Mouse (Mus musculus) embryonic facial prominence, embryonic 10.5 days (tissue): ENCODE results near the gene Gamt. TPM values are rescaled to one million over a fixed set of nuclear protein-coding genes. Genes with fewer than 3 reads are reported as not detected.

Source experiments
- DNase-seq: peaks from one replicate; pipeline ENCODE4 v3.0.0-alpha.2; 2017; ENCODE audit warnings: low spot score
- H3K27ac ChIP-seq: fragments of 300-500 bp; sonication (generic); replicated peaks from 2 replicates; pipeline ENCODE4 v1.5.1; 2016; ENCODE audit warnings: mild to moderate bottlenecking
- H3K27me3 ChIP-seq: fragments of 300-500 bp; sonication (generic); replicated peaks from 2 replicates; pipeline ENCODE4 v1.6.1; 2016; ENCODE audit warnings: low read depth, mild to moderate bottlenecking; ENCODE audit not compliant: poor library complexity, severe bottlenecking
- H3K36me3 ChIP-seq: fragments of 300-500 bp; sonication (generic); replicated peaks from 2 replicates; pipeline ENCODE4 v1.6.1; 2016; ENCODE audit warnings: mild to moderate bottlenecking, moderate library complexity
- H3K4me1 ChIP-seq: fragments of 300-500 bp; sonication (generic); 2 replicates; pipeline ENCODE4 v1.6.1; 2016
- H3K4me3 ChIP-seq: fragments of 300-500 bp; sonication (generic); 2 replicates; pipeline ENCODE4 v1.5.1; 2016; ENCODE audit warnings: mild to moderate bottlenecking, moderate library complexity
- H3K9me3 ChIP-seq: fragments of 300-500 bp; sonication (generic); 2 replicates; pipeline ENCODE4 v1.6.1; 2016; ENCODE audit warnings: mild to moderate bottlenecking
- WGBS: fragments of 180-500 bp; shearing (Covaris S2); methylation state at CpG from one replicate; pipeline ENCODE4 v1.1.7; 2016; 5-methylcytosine and 5-hydroxymethylcytosine counted together
- polyA plus RNA-seq: library from polyadenylated mRNA; unstranded; fragments of >200 nt; fragmentation: Nextera tagmentation; extraction: Ambion mirVana; gene quantifications from 2 replicates; pipeline ENCODE4 v1.2.1, GENCODE M21; 2016

Gamt gene
- polyA plus RNA-seq, 1 experiment from 2014 or later, result 25.0 TPM

GRCm38 (mm10) chr10:80262169-80262568 is 1.4 kb upstream of the Gamt start:
- H3K9me3 ChIP-seq, result no peaks in the 10 kb centered on the region
- 74% methylated on average over 12 of the region's 12 CpGs for WGBS
- H3K4me3 ChIP-seq, result peak overlapping the region; percentile 67
- DNase-seq, result no peak
- peaks cover 28% of the 10 kb centered on the region for H3K36me3 ChIP-seq
- H3K27ac ChIP-seq, result peak overlapping the region; percentile 89
- peaks cover 63% of the 10 kb centered on the region for H3K4me1 ChIP-seq
- H3K27me3 ChIP-seq, result peaks cover 10% of the 10 kb centered on the region; the same call in 1 of the 2 replicates

GRCm38 (mm10) chr10:80261585-80261968 is 765 bp upstream of the Gamt start:
- DNase-seq, result peak; percentile 93
- Histone ChIP-seq H3K27me3 (peaks cover 10% of the 10 kb centered on the region; the same call in 1 of the 2 replicates), H3K4me1 (peaks cover 57% of the 10 kb centered on the region), H3K9me3 (no peaks in the 10 kb centered on the region), H3K4me3 (peak overlapping the region; percentile 67), H3K27ac (peak overlapping the region; percentile 89), H3K36me3 (peaks cover 30% of the 10 kb centered on the region)
- 1% methylated on average over 14 of the region's 14 CpGs for WGBS

DNA sequence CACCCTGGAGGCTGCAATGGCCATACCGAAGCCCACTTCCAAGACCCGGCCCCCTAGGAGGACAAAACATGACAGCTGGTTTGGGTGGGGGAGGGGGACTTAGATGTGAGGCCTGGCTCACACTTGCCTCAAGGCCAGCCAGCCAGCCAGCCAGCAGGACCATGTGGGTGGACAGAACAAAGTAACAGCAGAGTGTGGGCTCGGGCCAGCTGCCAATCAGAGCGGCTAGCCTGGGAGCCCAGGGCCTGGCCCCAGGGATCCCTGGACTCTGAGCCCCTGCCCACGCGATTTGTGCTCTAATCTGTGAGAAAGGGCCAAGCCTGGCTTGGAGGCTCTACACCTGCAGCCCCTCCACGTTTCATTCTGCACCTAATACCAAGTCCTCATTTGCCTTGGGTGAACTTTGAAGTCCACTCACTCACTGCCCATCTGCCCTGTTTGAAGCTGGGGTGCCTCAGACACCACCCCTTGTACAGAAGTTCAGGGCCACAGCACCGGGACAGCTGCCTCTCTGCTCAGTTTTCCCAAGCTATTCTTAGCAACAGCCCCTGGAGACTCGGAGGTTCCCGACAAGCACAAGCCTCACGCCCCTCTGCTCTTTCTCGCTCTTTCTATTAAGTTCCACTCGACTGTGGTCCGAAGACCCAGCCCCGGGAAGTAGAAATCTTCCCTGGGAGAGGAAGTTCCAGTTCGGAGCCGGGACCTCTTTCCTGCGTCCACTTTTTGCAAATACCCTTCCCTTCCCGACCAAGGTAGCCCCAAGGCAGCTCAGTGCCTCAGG is 761 bp downstream of the Gamt start:
- Histone ChIP-seq H3K4me1 (peaks cover 46% of the 10 kb centered on the region), H3K27ac (peak overlapping the region; percentile 89), H3K27me3 (peaks cover 10% of the 10 kb centered on the region; the same call in 1 of the 2 replicates), H3K9me3 (no peaks in the 10 kb centered on the region), H3K36me3 (peaks cover 45% of the 10 kb centered on the region), H3K4me3 (peak overlapping the region; percentile 67)
- WGBS, result 9% methylated on average over 19 of the region's 19 CpGs
- DNase-seq, result peak; percentile 58

DNA sequence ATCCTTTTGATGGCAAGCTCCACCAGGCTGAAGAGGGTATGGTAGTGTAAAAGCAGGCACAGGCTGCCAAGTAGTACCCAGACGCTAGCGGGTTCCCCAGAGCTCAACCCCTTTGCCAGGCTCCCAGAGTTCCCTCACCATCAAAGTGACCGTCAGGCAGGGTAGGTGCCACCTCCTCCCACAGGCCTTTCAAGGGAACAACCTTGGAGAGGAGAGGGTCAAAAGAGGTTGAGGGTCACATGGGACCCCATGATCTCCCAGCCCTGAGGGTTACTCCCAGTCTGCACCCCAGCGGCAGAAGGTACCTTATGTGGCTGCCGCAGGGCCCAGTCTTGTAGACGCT is 1.4 kb downstream of the Gamt start:
- WGBS, result 83% methylated on average over 6 of the region's 6 CpGs
- Histone ChIP-seq H3K27me3 (peaks cover 10% of the 10 kb centered on the region; the same call in 1 of the 2 replicates), H3K27ac (peak overlapping the region; percentile 89), H3K4me1 (peaks cover 44% of the 10 kb centered on the region), H3K36me3 (peaks cover 51% of the 10 kb centered on the region), H3K9me3 (no peaks in the 10 kb centered on the region), H3K4me3 (peak overlapping the region; percentile 67)
- no peak for DNase-seq

GRCm38 (mm10) chr10:80258752-80259462 is 1.9 kb downstream of the Gamt start:
- H3K36me3 ChIP-seq, result peaks cover 56% of the 10 kb centered on the region
- H3K9me3 ChIP-seq, result no peaks in the 10 kb centered on the region
- peak overlapping the region; percentile 67 for H3K4me3 ChIP-seq
- H3K4me1 ChIP-seq, result peaks cover 41% of the 10 kb centered on the region
- peak overlapping the region; percentile 89; the same call in 1 of the 2 replicates for H3K27ac ChIP-seq
- 93% methylated on average over 14 of the region's 14 CpGs for WGBS
- no peak for DNase-seq
- H3K27me3 ChIP-seq, result peaks cover 10% of the 10 kb centered on the region; the same call in 1 of the 2 replicates

DNA sequence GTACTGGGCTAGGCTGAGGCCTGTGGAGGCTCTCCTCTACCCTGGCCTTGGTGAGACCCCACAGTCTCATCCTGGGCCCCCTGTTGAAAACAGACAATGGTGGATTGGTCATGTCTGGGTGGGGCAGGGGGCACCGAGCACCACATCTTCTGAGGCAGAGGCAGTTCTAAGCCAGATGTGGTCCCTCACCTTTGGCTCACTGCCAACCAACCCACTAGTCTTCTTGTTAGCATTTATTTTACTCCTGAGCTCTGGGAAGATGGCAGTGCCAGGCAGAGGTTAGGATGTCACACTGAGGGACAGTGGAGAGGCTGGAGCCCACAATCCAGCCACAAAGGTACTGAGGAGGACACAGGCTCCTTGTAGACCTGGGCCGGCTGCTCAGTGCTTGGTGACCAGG is 2.9 kb downstream of the Gamt start:
- Histone ChIP-seq H3K27me3 (peaks cover 10% of the 10 kb centered on the region; the same call in 1 of the 2 replicates), H3K9me3 (no peaks in the 10 kb centered on the region), H3K4me1 (peaks cover 41% of the 10 kb centered on the region), H3K4me3 (peak overlapping the region; percentile 6; the same call in 1 of the 2 replicates), H3K36me3 (peaks cover 66% of the 10 kb centered on the region), H3K27ac (no peak overlapping the region)
- 90% methylated on average over 2 of the region's 2 CpGs for WGBS
- DNase-seq, result no peak

DNA sequence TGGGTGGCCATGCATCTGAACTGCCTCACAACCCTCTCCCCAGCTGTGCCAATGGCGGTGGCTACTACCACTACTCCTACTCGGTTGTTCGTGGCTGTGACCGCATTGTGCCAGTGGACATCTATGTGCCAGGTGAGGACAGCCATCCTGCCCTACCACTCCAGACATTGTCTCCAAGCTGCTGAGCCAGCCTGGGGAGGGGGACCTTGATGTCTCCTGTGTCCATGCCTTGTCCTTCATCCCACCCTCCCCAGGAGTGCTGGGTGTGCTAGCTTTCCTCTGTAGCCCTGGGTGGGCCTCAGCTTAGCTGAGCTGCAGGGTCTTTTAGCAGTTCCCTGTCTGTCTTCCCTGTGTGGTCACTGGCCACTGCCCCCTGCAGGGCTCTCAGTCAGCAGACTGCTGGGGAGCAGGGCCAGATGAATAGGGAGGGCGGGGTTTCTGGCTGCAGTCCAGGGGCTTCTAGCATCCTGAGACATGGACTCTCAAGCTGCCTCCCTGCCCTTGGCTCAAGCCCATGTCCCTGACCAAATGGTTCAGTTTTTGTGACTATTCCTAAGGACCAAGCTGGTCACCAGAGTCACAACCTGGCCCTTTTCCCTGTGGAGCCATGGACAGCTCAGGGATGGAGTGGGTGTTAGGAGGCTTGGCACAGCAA is 4.8 kb downstream of the Gamt start:
- Histone ChIP-seq H3K27me3 (peaks cover 10% of the 10 kb centered on the region; the same call in 1 of the 2 replicates), H3K4me1 (peaks cover 29% of the 10 kb centered on the region), H3K27ac (no peak overlapping the region), H3K4me3 (no peak overlapping the region), H3K9me3 (no peaks in the 10 kb centered on the region), H3K36me3 (peaks cover 70% of the 10 kb centered on the region)
- no peak for DNase-seq
- 83% methylated on average over 5 of the region's 5 CpGs for WGBS

DNA sequence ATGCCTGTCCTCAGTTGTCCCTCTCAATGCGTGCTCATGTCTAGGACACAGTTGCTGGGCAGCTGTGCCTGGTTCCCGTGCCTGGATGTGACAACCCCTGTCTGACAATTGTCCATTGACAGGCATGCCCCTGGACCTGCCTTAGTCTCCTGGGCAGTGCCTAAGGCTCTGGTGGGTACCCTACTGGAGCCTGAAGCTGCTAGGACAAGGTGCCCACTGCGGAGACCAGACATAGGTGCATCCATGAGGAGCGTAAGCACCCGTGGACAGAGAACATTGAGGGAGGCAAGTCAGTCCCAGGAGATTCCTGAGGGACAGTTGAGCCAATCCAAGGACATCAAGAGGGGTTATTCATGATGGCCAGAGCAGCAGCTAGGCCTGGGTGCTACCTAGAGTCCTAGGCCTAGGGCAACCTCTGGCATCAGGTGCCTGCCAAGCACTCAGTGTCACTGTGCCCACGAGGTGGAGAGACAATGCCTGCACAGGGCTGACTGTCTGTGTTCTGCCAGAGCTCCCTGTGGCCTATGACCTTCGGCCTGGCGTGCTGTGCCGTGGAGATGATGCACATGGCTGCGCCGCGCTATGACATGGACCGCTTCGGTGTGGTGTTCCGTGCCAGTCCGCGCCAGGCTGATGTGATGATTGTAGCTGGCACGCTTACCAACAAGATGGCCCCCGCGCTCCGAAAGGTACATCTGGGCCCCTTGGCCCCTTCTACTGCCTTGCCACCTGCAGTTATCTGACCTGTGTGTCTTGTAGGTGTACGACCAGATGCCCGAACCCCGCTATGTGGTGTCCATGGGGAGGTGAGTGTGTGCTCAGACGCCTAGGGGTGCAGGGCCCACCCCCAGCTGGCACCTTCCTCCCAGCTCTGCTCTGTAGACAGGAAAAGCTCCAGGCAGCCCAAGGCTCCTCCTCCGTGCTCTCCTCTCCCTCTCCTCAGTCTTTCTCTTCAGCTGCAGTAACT is 6.2 kb downstream of the Gamt start:
- no peak overlapping the region for H3K27ac ChIP-seq
- no peaks in the 10 kb centered on the region for H3K9me3 ChIP-seq
- no peak for DNase-seq
- 95% methylated on average over 26 of the region's 26 CpGs for WGBS
- H3K4me3 ChIP-seq, result peak overlapping the region; percentile 3; the same call in 1 of the 2 replicates
- H3K27me3 ChIP-seq, result peaks cover 6% of the 10 kb centered on the region; the same call in 1 of the 2 replicates
- H3K36me3 ChIP-seq, result peaks cover 69% of the 10 kb centered on the region
- H3K4me1 ChIP-seq, result peaks cover 28% of the 10 kb centered on the region

- Histone ChIP-seq H3K36me3 (peaks cover 59% of the 10 kb centered on the region), H3K4me3 (no peak overlapping the region), H3K27me3 (no peaks in the 10 kb centered on the region), H3K9me3 (no peaks in the 10 kb centered on the region), H3K4me1 (peaks cover 17% of the 10 kb centered on the region), H3K27ac (no peak overlapping the region)
- DNase-seq, result no peak
- WGBS, result 94% methylated on average over 6 of the region's 6 CpGs
Observed at GRCm38 (mm10) chr10:80253551-80253950, 7.3 kb downstream of the Gamt start.

DNA sequence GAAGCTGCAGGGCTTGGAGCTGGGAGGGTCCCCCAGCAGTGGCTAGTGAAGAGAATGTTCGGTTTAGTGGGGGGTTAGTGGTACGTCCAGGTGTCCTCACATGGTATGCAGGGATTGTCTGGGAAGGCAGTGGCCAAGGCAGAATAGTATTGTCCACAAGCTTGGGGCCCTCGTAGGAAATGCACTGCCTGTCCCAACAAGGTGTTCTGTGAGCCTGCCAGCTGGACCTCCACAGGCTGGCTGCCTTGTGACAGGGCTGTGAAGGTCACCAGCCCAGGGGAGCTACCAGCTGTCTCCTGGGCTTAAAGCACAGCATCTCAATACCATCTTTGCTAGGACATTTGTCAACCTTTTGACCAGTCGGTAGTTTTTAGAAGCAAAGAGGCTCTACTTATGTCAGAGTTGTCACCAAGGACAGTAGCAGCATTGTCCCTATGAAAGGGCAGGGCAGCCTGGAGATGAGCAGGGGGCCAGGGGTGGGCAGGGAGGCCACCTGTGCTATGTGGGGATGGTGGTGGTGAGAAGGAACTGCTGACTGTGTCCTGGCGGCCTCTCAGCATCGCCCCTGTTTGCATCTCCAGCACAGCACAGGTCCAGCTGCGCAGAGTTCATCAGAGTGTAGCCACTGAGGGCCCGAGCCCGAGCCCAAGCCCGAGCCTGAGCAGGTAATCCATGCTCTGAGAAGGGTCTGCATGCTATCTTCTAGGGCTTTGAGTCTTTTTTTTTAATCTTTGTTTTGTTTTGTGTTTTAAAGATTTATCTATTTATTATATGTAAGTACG is 8.1 kb downstream of the Gamt start:
- H3K36me3 ChIP-seq, result peaks cover 50% of the 10 kb centered on the region
- no peaks in the 10 kb centered on the region for H3K9me3 ChIP-seq
- no peak for DNase-seq

DNA sequence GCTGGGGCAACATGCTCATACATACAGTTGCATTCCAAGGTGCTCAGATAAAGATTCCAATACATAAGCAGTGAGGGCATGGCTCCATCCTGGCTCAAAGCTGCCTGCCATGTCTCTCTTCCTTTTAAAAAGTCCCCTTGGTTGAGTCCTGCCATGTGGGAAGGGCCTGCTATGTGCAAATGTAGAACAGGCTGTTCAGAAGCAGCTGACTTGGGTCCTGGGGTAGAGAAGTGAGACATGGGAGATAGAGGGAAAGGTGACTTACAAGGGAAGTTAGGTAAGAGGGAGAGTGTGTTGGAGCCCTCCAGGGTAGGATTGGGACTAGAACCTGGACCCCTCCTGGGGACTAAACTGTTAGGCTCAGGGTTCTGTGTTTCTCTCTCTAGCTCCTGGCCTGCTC is 8.8 kb downstream of the Gamt start:
- no peaks in the 10 kb centered on the region for H3K27me3 ChIP-seq
- peaks cover 45% of the 10 kb centered on the region for H3K36me3 ChIP-seq
- no peaks in the 10 kb centered on the region for H3K9me3 ChIP-seq
- peaks cover 14% of the 10 kb centered on the region for H3K4me1 ChIP-seq
- no peak overlapping the region for H3K4me3 ChIP-seq
- no peak overlapping the region for H3K27ac ChIP-seq
- DNase-seq, result no peak

More for the DNA sequence above, 8.1 kb downstream of the Gamt start:
- no peak overlapping the region for H3K27ac ChIP-seq
- H3K4me3 ChIP-seq, result no peak overlapping the region
- WGBS, result 92% methylated on average over 11 of the region's 11 CpGs
- no peaks in the 10 kb centered on the region for H3K27me3 ChIP-seq
- peaks cover 14% of the 10 kb centered on the region for H3K4me1 ChIP-seq
